Mouse (Mus musculus): Measurements from ENCODE around the gene Gnb3.

- TF ChIP-seq POLR2A (IDR thresholded peaks at IDR 0.05; ENCODE audit: insufficient read depth, low read depth, low read length) = no peak
- no peak for TF ChIP-seq CTCF (IDR thresholded peaks at IDR 0.05; ENCODE audit: insufficient read depth, low read depth, low read length)
Observed at GRCm38 (mm10) chr6:124881821-124882220, 41.7 kb upstream of the Gnb3 start.

Data from olfactory bulb, adult 2 months (tissue).